Mouse (Mus musculus) ES-E14 (cell line): ENCODE results near the gene Foxp1.

Source experiments
- CHD2 ChIP-seq: IDR thresholded peaks from 2 replicates; pipeline ENCODE4 v1.6.1; 2014; ENCODE audit warnings: mild to moderate bottlenecking, low read depth, low read length, inconsistent platforms
- HCFC1 ChIP-seq: IDR thresholded peaks from 2 replicates; pipeline ENCODE4 v1.6.1; 2012; ENCODE audit warnings: low read length, inconsistent platforms, borderline replicate concordance; ENCODE audit not compliant: insufficient read depth
- MAFK ChIP-seq: IDR thresholded peaks from 2 replicates; pipeline ENCODE4 v1.6.1; 2014; ENCODE audit warnings: mild to moderate bottlenecking, low read depth, low read length, inconsistent platforms; ENCODE audit not compliant: insufficient read depth
- ZNF384 ChIP-seq: IDR thresholded peaks from 2 replicates; pipeline ENCODE4 v1.6.1; 2012; ENCODE audit warnings: low read depth, low read length, inconsistent platforms

GRCm38 (mm10) chr6:99511862-99512261 is 10.7 kb downstream of the Foxp1 start:
- no peak for TF ChIP-seq MAFK
- TF ChIP-seq CHD2, result no peak
- no peak for TF ChIP-seq ZNF384
- no peak for TF ChIP-seq HCFC1
